Mouse (Mus musculus): ENCODE results near the gene Cdk8. TPM values are rescaled to one million over a fixed set of nuclear protein-coding genes. Genes with fewer than 3 reads are reported as not detected.

Gene Cdk8
- polyA plus RNA-seq, 1 experiment from 2014 or later, result 25.7 TPM

GRCm38 (mm10) chr5:146199540-146199939 is 31.5 kb upstream of the Cdk8 start:
- 83% methylated on average over 2 of the region's 2 CpGs for whole genome bisulfite sequencing
- H3K27me3 ChIP-seq (ENCODE audit: control insufficient read depth, insufficient read depth, low read length), result no peaks in the 10 kb centered on the region
- no peak for DNase-seq (ENCODE audit: low spot score)
- peaks cover 39% of the 10 kb centered on the region for H3K36me3 ChIP-seq (replicated peaks; ENCODE audit: control insufficient read depth, insufficient read depth)
- no peak overlapping the region for H3K9ac ChIP-seq
- no peak overlapping the region for H3K27ac ChIP-seq
- no peak overlapping the region for H3K4me3 ChIP-seq (replicated peaks; ENCODE audit: low read length)
- ATAC-seq (ENCODE audit: low FRiP score), result no peak
- no peaks in the 10 kb centered on the region for H3K4me1 ChIP-seq (replicated peaks; ENCODE audit: control insufficient read depth, insufficient read depth, low read length)
- no peak overlapping the region for H3K4me2 ChIP-seq (replicated peaks)
- H3K9me3 ChIP-seq (ENCODE audit: control insufficient read depth, low read length), result peaks cover 3% of the 10 kb centered on the region; the same call in 1 of the 2 replicates

GRCm38 (mm10) chr5:146200580-146200979 is 30.4 kb upstream of the Cdk8 start:
- Histone ChIP-seq H3K27ac (no peak overlapping the region), H3K36me3 (replicated peaks; ENCODE audit: control insufficient read depth, insufficient read depth) (peaks cover 49% of the 10 kb centered on the region), H3K4me2 (replicated peaks) (no peak overlapping the region), H3K9me3 (ENCODE audit: control insufficient read depth, low read length) (no peaks in the 10 kb centered on the region; the same call in 1 of the 2 replicates), H3K9ac (no peak overlapping the region), H3K4me3 (replicated peaks; ENCODE audit: low read length) (no peak overlapping the region), H3K4me1 (replicated peaks; ENCODE audit: control insufficient read depth, insufficient read depth, low read length) (no peaks in the 10 kb centered on the region), H3K27me3 (ENCODE audit: control insufficient read depth, insufficient read depth, low read length) (no peaks in the 10 kb centered on the region)
- DNase-seq (ENCODE audit: low spot score) (no peak), ATAC-seq (ENCODE audit: low FRiP score) (no peak)
- WGBS, result 99% methylated on average over 6 of the region's 6 CpGs

- no peaks in the 10 kb centered on the region; the same call in 1 of the 2 replicates for H3K9me3 ChIP-seq (ENCODE audit: control insufficient read depth, low read length)
- no peak overlapping the region for H3K4me3 ChIP-seq (replicated peaks; ENCODE audit: low read length)
- DNase-seq (ENCODE audit: low spot score) (no peak), ATAC-seq (ENCODE audit: low FRiP score) (no peak)
- no peaks in the 10 kb centered on the region for H3K27me3 ChIP-seq (ENCODE audit: control insufficient read depth, insufficient read depth, low read length)
- no peaks in the 10 kb centered on the region for H3K4me1 ChIP-seq (replicated peaks; ENCODE audit: control insufficient read depth, insufficient read depth, low read length)
- WGBS, result 89% methylated on average over 2 of the region's 2 CpGs
- H3K36me3 ChIP-seq (replicated peaks; ENCODE audit: control insufficient read depth, insufficient read depth), result peaks cover 77% of the 10 kb centered on the region
- H3K27ac ChIP-seq, result no peak overlapping the region
- H3K9ac ChIP-seq, result no peak overlapping the region
- H3K4me2 ChIP-seq (replicated peaks), result no peak overlapping the region
These were observed 27.1 kb upstream of the Cdk8 start for GRCm38 (mm10) chr5:146203921-146204320.

GRCm38 (mm10) chr5:146205537-146205936 is 25.5 kb upstream of the Cdk8 start:
- no peak overlapping the region for H3K4me3 ChIP-seq (replicated peaks; ENCODE audit: low read length)
- H3K27ac ChIP-seq, result no peak overlapping the region
- no peak for DNase-seq (ENCODE audit: low spot score)
- H3K27me3 ChIP-seq (ENCODE audit: control insufficient read depth, insufficient read depth, low read length), result no peaks in the 10 kb centered on the region
- no peaks in the 10 kb centered on the region for H3K4me1 ChIP-seq (replicated peaks; ENCODE audit: control insufficient read depth, insufficient read depth, low read length)
- no peak overlapping the region for H3K4me2 ChIP-seq (replicated peaks)
- H3K9ac ChIP-seq, result no peak overlapping the region
- peaks cover 90% of the 10 kb centered on the region for H3K36me3 ChIP-seq (replicated peaks; ENCODE audit: control insufficient read depth, insufficient read depth)
- 95% methylated on average over 5 of the region's 5 CpGs for WGBS
- no peaks in the 10 kb centered on the region; the same call in 1 of the 2 replicates for H3K9me3 ChIP-seq (ENCODE audit: control insufficient read depth, low read length)
- ATAC-seq (ENCODE audit: low FRiP score), result no peak

GRCm38 (mm10) chr5:146220501-146220878 is 10.5 kb upstream of the Cdk8 start:
- Histone ChIP-seq H3K4me1 (replicated peaks; ENCODE audit: control insufficient read depth, insufficient read depth, low read length) (peaks cover 15% of the 10 kb centered on the region), H3K9ac (peak overlapping the region; percentile 63), H3K4me2 (replicated peaks) (peak overlapping the region; percentile 64), H3K4me3 (replicated peaks; ENCODE audit: low read length) (peak overlapping the region; percentile 76), H3K9me3 (ENCODE audit: control insufficient read depth, low read length) (no peaks in the 10 kb centered on the region), H3K36me3 (replicated peaks; ENCODE audit: control insufficient read depth, insufficient read depth) (peaks cover 43% of the 10 kb centered on the region), H3K27ac (0 out of 2 replicates have a peak overlapping the region, but pooled peaks have one; percentile 98), H3K27me3 (ENCODE audit: control insufficient read depth, insufficient read depth, low read length) (no peaks in the 10 kb centered on the region)
- no peak for DNase-seq (ENCODE audit: low spot score)
- WGBS, result 9% methylated on average over 13 of the region's 13 CpGs
- ATAC-seq (ENCODE audit: low FRiP score), result peak; percentile 56; the same call in 1 of the 2 replicates

GRCm38 (mm10) chr5:146220879-146221714 is 9.9 kb upstream of the Cdk8 start, which contains the start of gene Rnf6:
Gene Rnf6 (minus strand): TSS chr5:146221555.
- peaks cover 37% of the 10 kb centered on the region for H3K36me3 ChIP-seq (replicated peaks; ENCODE audit: control insufficient read depth, insufficient read depth)
- under 1% methylated on average over 66 of the region's 67 CpGs for WGBS
- peak within 1 kb of the TSS; percentile 93 for H3K9ac ChIP-seq
- peak within 1 kb of the TSS; percentile 64 for H3K4me2 ChIP-seq (replicated peaks)
- H3K27me3 ChIP-seq (ENCODE audit: control insufficient read depth, insufficient read depth, low read length), result no peaks in the 10 kb centered on the region
- peak within 1 kb of the TSS; percentile 98 for H3K27ac ChIP-seq
- H3K9me3 ChIP-seq (ENCODE audit: control insufficient read depth, low read length), result no peaks in the 10 kb centered on the region
- ATAC-seq (ENCODE audit: low FRiP score), result peak; percentile 99
- peak; percentile 93 for DNase-seq (ENCODE audit: low spot score)
- peak within 1 kb of the TSS; percentile 76 for H3K4me3 ChIP-seq (replicated peaks; ENCODE audit: low read length)
- H3K4me1 ChIP-seq (replicated peaks; ENCODE audit: control insufficient read depth, insufficient read depth, low read length), result peaks cover 15% of the 10 kb centered on the region

- Histone ChIP-seq H3K9me3 (ENCODE audit: control insufficient read depth, low read length) (no peaks in the 10 kb centered on the region), H3K9ac (peak overlapping the region; percentile 93), H3K27me3 (ENCODE audit: control insufficient read depth, insufficient read depth, low read length) (no peaks in the 10 kb centered on the region), H3K4me1 (replicated peaks; ENCODE audit: control insufficient read depth, insufficient read depth, low read length) (peaks cover 15% of the 10 kb centered on the region), H3K4me3 (replicated peaks; ENCODE audit: low read length) (peak overlapping the region; percentile 76), H3K36me3 (replicated peaks; ENCODE audit: control insufficient read depth, insufficient read depth) (peaks cover 31% of the 10 kb centered on the region), H3K27ac (peak overlapping the region; percentile 98), H3K4me2 (replicated peaks) (peak overlapping the region; percentile 64)
- no peak for ATAC-seq (ENCODE audit: low FRiP score)
- 35% methylated on average over 6 of the region's 6 CpGs for WGBS
- no peak for DNase-seq (ENCODE audit: low spot score)
These were observed 9.3 kb upstream of the Cdk8 start for GRCm38 (mm10) chr5:146221722-146222121.

GRCm38 (mm10) chr5:146223786-146224185 is 7.2 kb upstream of the Cdk8 start:
- Histone ChIP-seq H3K4me2 (replicated peaks) (no peak overlapping the region), H3K4me3 (replicated peaks; ENCODE audit: low read length) (no peak overlapping the region), H3K9me3 (ENCODE audit: control insufficient read depth, low read length) (no peaks in the 10 kb centered on the region), H3K9ac (no peak overlapping the region), H3K4me1 (replicated peaks; ENCODE audit: control insufficient read depth, insufficient read depth, low read length) (peaks cover 15% of the 10 kb centered on the region), H3K36me3 (replicated peaks; ENCODE audit: control insufficient read depth, insufficient read depth) (peaks cover 10% of the 10 kb centered on the region), H3K27ac (no peak overlapping the region), H3K27me3 (ENCODE audit: control insufficient read depth, insufficient read depth, low read length) (no peaks in the 10 kb centered on the region)
- WGBS, result 88% methylated on average over 5 of the region's 5 CpGs
- ATAC-seq (ENCODE audit: low FRiP score), result no peak
- no peak for DNase-seq (ENCODE audit: low spot score)

GRCm38 (mm10) chr5:146227496-146227895 is 3.5 kb upstream of the Cdk8 start:
- Histone ChIP-seq H3K36me3 (replicated peaks; ENCODE audit: control insufficient read depth, insufficient read depth) (no peaks in the 10 kb centered on the region), H3K4me1 (replicated peaks; ENCODE audit: control insufficient read depth, insufficient read depth, low read length) (peaks cover 4% of the 10 kb centered on the region), H3K27me3 (ENCODE audit: control insufficient read depth, insufficient read depth, low read length) (no peaks in the 10 kb centered on the region), H3K9ac (no peak overlapping the region), H3K9me3 (ENCODE audit: control insufficient read depth, low read length) (no peaks in the 10 kb centered on the region), H3K4me2 (replicated peaks) (no peak overlapping the region), H3K4me3 (replicated peaks; ENCODE audit: low read length) (no peak overlapping the region), H3K27ac (no peak overlapping the region)
- ATAC-seq (ENCODE audit: low FRiP score), result no peak
- 88% methylated on average over 8 of the region's 8 CpGs for WGBS
- no peak for DNase-seq (ENCODE audit: low spot score)
